Comparison of ENCODE assay signal across 9 mouse cellular contexts in genomic region chr7:34671911-34672310, GRCm38 (mm10). TPM values are rescaled to one million over a fixed set of nuclear protein-coding genes. Genes with fewer than 3 reads are reported as not detected.
DNase-seq lines count a peak whose midpoint lies in the region; ATAC-seq and TF ChIP-seq lines count a peak whose summit lies in the region.
"Had no signal": no experiment of that assay in that cellular context is flagged by ENCODE, and none has a peak within 500 bp of the region (broad histone marks: within the 10 kb centered on the region; RNA-seq: fewer than 3 reads in every experiment).

No protein-coding gene starts in this region.

- H3K36me3 ChIP-seq in hindbrain, postnatal 0 days (ENCODE audit: insufficient read depth, low read length), result no peaks in the 10 kb centered on the region
- H3K36me3 ChIP-seq: limb, embryonic 15.5 days had no signal

- no peaks in the 10 kb centered on the region for H3K9me3 ChIP-seq in hindbrain, postnatal 0 days (ENCODE audit: low read length)
- H3K9me3 ChIP-seq: limb, embryonic 15.5 days had no signal

- H3K27ac ChIP-seq in hindbrain, postnatal 0 days, result no peak overlapping the region
- H3K27ac ChIP-seq: limb, embryonic 15.5 days had no signal

- no peak overlapping the region for H3K4me2 ChIP-seq in hindbrain, postnatal 0 days (ENCODE audit: low read depth, low read length)
- H3K4me2 ChIP-seq: limb, embryonic 15.5 days had no signal

- CTCF ChIA-PET in Patski (lab: Charles Lee), result interaction anchor here (0.7 to 7.2 kb wide), 5 partner anchors 10 to 499 kb away, joined by 3 to 67 read pairs (median 3); no protein-coding TSS in a partner anchor

- DNase-seq in Patski (ENCODE audit: low read depth, low spot score), result no peak
- peak; percentile 92 for DNase-seq in cerebellum, adult 9-10 months
- peak; percentile 74 to 94 for DNase-seq in frontal cortex, postnatal 14 days (ENCODE audit: low spot score in 2 of 2)
- DNase-seq in hindbrain, postnatal 0 days (ENCODE audit: low spot score), result peak; percentile 95
- peak; percentile 86 to 90 for DNase-seq in layer of hippocampus, postnatal 36 days
- peak; percentile 86 for DNase-seq in lung, postnatal 25 days (ENCODE audit: low spot score)
- DNase-seq in retina, embryonic 14.5 days (ENCODE audit: low spot score), result peak; percentile 97
- DNase-seq in thymus, postnatal 25 days, result peak; percentile 79

- no peaks in the 10 kb centered on the region for H3K4me1 ChIP-seq in hindbrain, postnatal 0 days (ENCODE audit: insufficient read depth, low read length)

- 1% methylated on average over 6 of the region's 6 CpGs for WGBS in hindbrain, postnatal 0 days

- H3K9ac ChIP-seq in hindbrain, postnatal 0 days (replicated peaks; ENCODE audit: low read length), result no peak overlapping the region
- H3K9ac ChIP-seq: limb, embryonic 15.5 days had no signal

- H3K4me3 ChIP-seq in hindbrain, postnatal 0 days (ENCODE audit: low read length), result no peak overlapping the region
- H3K4me3 ChIP-seq: limb, embryonic 15.5 days had no signal

- H3K27me3 ChIP-seq in Patski, result peaks cover 9% of the 10 kb centered on the region
- peaks cover 24% of the 10 kb centered on the region for H3K27me3 ChIP-seq in hindbrain, postnatal 0 days (ENCODE audit: insufficient read depth, low read length)

- ATAC-seq in Patski, result peak; percentile 63
- ATAC-seq in hindbrain, postnatal 0 days, result peak; percentile 71

- peak; percentile 100 for TF ChIP-seq CTCF in Patski (IDR thresholded peaks at IDR 0.05)
- TF ChIP-seq CTCF in hindbrain, postnatal 0 days (IDR thresholded peaks at IDR 0.05; ENCODE audit: low read depth), result peak; percentile 100

- in situ Hi-C loops in Patski (cut with MboI; ENCODE audit: low pct_unique_long_range_greater_than_20kb), result loop anchor here (25.0 kb wide), 1 partner anchor 410 kb away; the partner anchor contains the start of gene Gm6096

- POLR2A ChIA-PET in Patski (lab: Charles Lee), result interaction anchor here (1.0 kb wide), 1 partner anchor 268 kb away, joined by 3 read pairs; no protein-coding TSS in a partner anchor

RNA-seq across cellular contexts. Expression of gene Kctd15, which starts 15.4 kb away (rescaled TPM):
- 27.1 TPM for polyA plus RNA-seq in Patski (2021)
- 58.7 and 59.7 TPM in 2 replicates for total RNA-seq in hindbrain, postnatal 0 days (2014; rRNA removed)
- 12.6 and 13.2 TPM in 2 replicates for polyA plus RNA-seq in hindbrain, postnatal 0 days (2015; fragmentation: Nextera tagmentation; extraction: Ambion mirVana)
- total RNA-seq in layer of hippocampus, postnatal 36 days (2021), result 10 to 100 TPM; 12.2 to 14.2 TPM
